Mouse (Mus musculus) neural tube, embryonic 12.5 days (tissue): ENCODE measurements around the gene Pax2. TPM values are rescaled to one million over a fixed set of nuclear protein-coding genes. Genes with fewer than 3 reads are reported as not detected.

Source experiments
- ATAC-seq: fragments of 200-750 bp; cut with Nextera tagmentation; 2 replicates; pipeline ENCODE4 v1.8.0; 2017; ENCODE audit warnings: low read depth, mild to moderate bottlenecking, moderate TSS enrichment, moderate library complexity; ENCODE audit not compliant: low FRiP score
- H3K27ac ChIP-seq: fragments of 300-500 bp; sonication (generic); 2 replicates; pipeline ENCODE4 v1.5.1; 2016
- H3K27me3 ChIP-seq: fragments of 300-500 bp; sonication (generic); replicated peaks from 2 replicates; pipeline ENCODE4 v1.6.1; 2016; ENCODE audit warnings: mild to moderate bottlenecking
- H3K36me3 ChIP-seq: fragments of 300-500 bp; sonication (generic); 2 replicates; pipeline ENCODE4 v1.6.1; 2016; ENCODE audit warnings: mild to moderate bottlenecking
- H3K4me1 ChIP-seq: fragments of 300-500 bp; sonication (generic); 2 replicates; pipeline ENCODE4 v1.6.1; 2016
- H3K4me2 ChIP-seq: fragments of 300-500 bp; sonication (generic); replicated peaks from 2 replicates; pipeline ENCODE4 v1.6.1; 2016; ENCODE audit warnings: mild to moderate bottlenecking
- H3K4me3 ChIP-seq: fragments of 300-500 bp; sonication (generic); 2 replicates; pipeline ENCODE4 v1.5.1; 2016
- H3K9ac ChIP-seq: fragments of 300-500 bp; sonication (generic); 2 replicates; pipeline ENCODE4 v1.6.1; 2016; ENCODE audit warnings: mild to moderate bottlenecking
- H3K9me3 ChIP-seq: fragments of 300-500 bp; sonication (generic); 2 replicates; pipeline ENCODE4 v1.6.1; 2016; ENCODE audit warnings: mild to moderate bottlenecking
- WGBS: fragments of 180-500 bp; shearing (Covaris S2); methylation state at CpG from one replicate; pipeline ENCODE4 v1.1.7; 2016; 5-methylcytosine and 5-hydroxymethylcytosine counted together
- microRNA-seq: library from miRNA; unstranded; fragments of <30 nt; microRNA quantifications from one replicate; pipeline ENCODE4, GENCODE M21; 2017
- polyA plus RNA-seq: library from polyadenylated mRNA; unstranded; fragments of >200 nt; fragmentation: Nextera tagmentation; extraction: Ambion mirVana; gene quantifications from 2 replicates; pipeline ENCODE4 v1.2.1, GENCODE M21; 2016

The Pax2 gene
- polyA plus RNA-seq, 1 experiment from 2014 or later: 21.9 TPM

- 64% methylated on average over 15 of the region's 15 CpGs for WGBS
- no peaks in the 10 kb centered on the region for H3K9me3 ChIP-seq
- ATAC-seq: no peak
These were observed 118.5 kb downstream of the Pax2 start for GRCm38 (mm10) chr19:44874186-44874898.

GRCm38 (mm10) chr19:44874928-44875327 lies 119.1 kb downstream of the Pax2 start:
- Histone ChIP-seq H3K36me3 (no peaks in the 10 kb centered on the region), H3K4me1 (no peaks in the 10 kb centered on the region), H3K27ac (no peak overlapping the region), H3K9me3 (no peaks in the 10 kb centered on the region), H3K9ac (no peak overlapping the region), H3K4me2 (no peak overlapping the region), H3K27me3 (no peaks in the 10 kb centered on the region; the same call in 1 of the 2 replicates), H3K4me3 (no peak overlapping the region)
- 33% methylated on average over 6 of the region's 6 CpGs for WGBS
- no peak for ATAC-seq

More at GRCm38 (mm10) chr19:44874186-44874898, 118.5 kb downstream of the Pax2 start:
- Histone ChIP-seq H3K9ac (no peak overlapping the region), H3K4me2 (no peak overlapping the region), H3K27ac (no peak overlapping the region), H3K27me3 (no peaks in the 10 kb centered on the region; the same call in 1 of the 2 replicates), H3K4me3 (no peak overlapping the region), H3K4me1 (no peaks in the 10 kb centered on the region), H3K36me3 (no peaks in the 10 kb centered on the region)

- Histone ChIP-seq H3K4me1 (no peaks in the 10 kb centered on the region), H3K4me3 (no peak overlapping the region), H3K9ac (no peak overlapping the region), H3K4me2 (no peak overlapping the region), H3K27ac (no peak overlapping the region), H3K9me3 (no peaks in the 10 kb centered on the region), H3K27me3 (no peaks in the 10 kb centered on the region; the same call in 1 of the 2 replicates), H3K36me3 (no peaks in the 10 kb centered on the region)
- 84% methylated on average over 1 of the region's 1 CpGs for WGBS
- no peak for ATAC-seq
These were observed 119.9 kb downstream of the Pax2 start for GRCm38 (mm10) chr19:44875718-44876117.

- Histone ChIP-seq H3K36me3 (no peaks in the 10 kb centered on the region), H3K4me3 (no peak overlapping the region), H3K27ac (no peak overlapping the region), H3K27me3 (peaks cover 8% of the 10 kb centered on the region), H3K4me2 (no peak overlapping the region), H3K9me3 (no peaks in the 10 kb centered on the region), H3K9ac (no peak overlapping the region), H3K4me1 (0 out of 2 replicates have a peak, but pooled peaks cover under 1% of the 10 kb centered on the region)
- no peak for ATAC-seq
- 88% methylated on average over 7 of the region's 7 CpGs for WGBS
These were observed 120.7 kb downstream of the Pax2 start for GRCm38 (mm10) chr19:44876529-44876928.

- Histone ChIP-seq H3K9me3 (no peaks in the 10 kb centered on the region), H3K4me1 (peaks cover 30% of the 10 kb centered on the region), H3K27me3 (peaks cover 39% of the 10 kb centered on the region), H3K36me3 (no peaks in the 10 kb centered on the region), H3K27ac (0 out of 2 replicates have a peak overlapping the region, but pooled peaks have one; percentile 42), H3K9ac (peak overlapping the region; percentile 52), H3K4me2 (peak overlapping the region; percentile 61), H3K4me3 (peak overlapping the region; percentile 29)
- WGBS: under 1% methylated on average over 31 of the region's 31 CpGs
- ATAC-seq: peak; percentile 64; the same call in 1 of the 2 replicates
These were observed 126.7 kb downstream of the Pax2 start for GRCm38 (mm10) chr19:44882552-44883024.

- Histone ChIP-seq H3K9ac (no peak overlapping the region), H3K4me3 (no peak overlapping the region), H3K4me1 (peaks cover 31% of the 10 kb centered on the region), H3K9me3 (no peaks in the 10 kb centered on the region), H3K4me2 (no peak overlapping the region), H3K36me3 (no peaks in the 10 kb centered on the region), H3K27ac (no peak overlapping the region), H3K27me3 (peaks cover 49% of the 10 kb centered on the region)
- ATAC-seq: no peak
- 33% methylated on average over 3 of the region's 3 CpGs for WGBS
These were observed 128.5 kb downstream of the Pax2 start for GRCm38 (mm10) chr19:44884331-44884730.

- no peak overlapping the region for H3K9ac ChIP-seq
- peaks cover 38% of the 10 kb centered on the region for H3K4me1 ChIP-seq
- WGBS: 21% methylated on average over 3 of the region's 3 CpGs
- ATAC-seq: no peak
- H3K36me3 ChIP-seq: no peaks in the 10 kb centered on the region
- no peaks in the 10 kb centered on the region for H3K9me3 ChIP-seq
- no peak overlapping the region for H3K4me2 ChIP-seq
- no peak overlapping the region for H3K4me3 ChIP-seq
- H3K27ac ChIP-seq: no peak overlapping the region
- H3K27me3 ChIP-seq: peaks cover 47% of the 10 kb centered on the region
These were observed 130.6 kb downstream of the Pax2 start for GRCm38 (mm10) chr19:44886475-44886874.

Small RNAs within 50 kb of the gene (microRNA-seq; reads per million reads assigned to microRNA genes)
- gene Mir6405: not detected

Other genes starting within 250 kb of the Pax2 start
- gene Sec31b, start 210.2 kb upstream of the Pax2 start, polyA plus RNA-seq: 0.40 and 0.43 TPM in 2 replicates
- not detected in 2 replicates for gene Gm20538, start 203.2 kb upstream of the Pax2 start, polyA plus RNA-seq
- 546 TPM in 2 replicates for gene Ndufb8, start 200.6 kb upstream of the Pax2 start, polyA plus RNA-seq
- gene Hif1an, start 193.2 kb upstream of the Pax2 start, polyA plus RNA-seq: 36.2 and 38.0 TPM in 2 replicates
- gene Slf2, start 175.1 kb downstream of the Pax2 start, polyA plus RNA-seq: 37.2 and 38.9 TPM in 2 replicates
- gene Sema4g, start 233.1 kb downstream of the Pax2 start, polyA plus RNA-seq: 10.1 and 10.8 TPM in 2 replicates
- gene Twnk, start 249.6 kb downstream of the Pax2 start, polyA plus RNA-seq: 21.4 and 22.8 TPM in 2 replicates